Mouse (Mus musculus) stomach, postnatal 0 days (tissue): ENCODE results near the gene Ly75.

Experiments
- CTCF ChIP-seq: IDR thresholded peaks from 2 replicates; pipeline ENCODE4 v1.5.1; 2016; ENCODE audit warnings: antibody characterized with exemption, low read depth, mild to moderate bottlenecking, moderate library complexity
- EP300 ChIP-seq: optimal IDR thresholded peaks from 2 replicates; pipeline ENCODE3; 2016; ENCODE audit warnings: antibody characterized with exemption

GRCm38 (mm10) chr2:60384763-60385085 is 1.6 kb upstream of the Ly75 start:
- TF ChIP-seq EP300 (no peak), CTCF (no peak)
